Mouse (Mus musculus) hindbrain, postnatal 0 days (tissue): ENCODE results near the gene Tns3. TPM values are rescaled to one million over a fixed set of nuclear protein-coding genes. Genes with fewer than 3 reads are reported as not detected.

Source experiments
- ATAC-seq: fragments of 200-750 bp; cut with Nextera tagmentation; 2 replicates; pipeline ENCODE4 v1.8.0; 2017; ENCODE audit warnings: mild to moderate bottlenecking, moderate TSS enrichment, moderate library complexity
- DNase-seq: peaks from one replicate; pipeline ENCODE4 v3.0.0-alpha.2; 2015; ENCODE audit warnings: low spot score
- H3K27ac ChIP-seq: fragments of 300-500 bp; sonication (generic); 2 replicates; pipeline ENCODE4 v1.5.1; 2014; ENCODE audit warnings: mild to moderate bottlenecking
- H3K27me3 ChIP-seq: fragments of 300-500 bp; sonication (generic); 2 replicates; pipeline ENCODE4 v1.6.1; 2014; ENCODE audit warnings: low read length, mixed read lengths; ENCODE audit not compliant: insufficient read depth
- H3K36me3 ChIP-seq: fragments of 300-500 bp; sonication (generic); 2 replicates; pipeline ENCODE4 v1.6.1; 2014; ENCODE audit warnings: low read length, mixed read lengths; ENCODE audit not compliant: insufficient read depth
- H3K4me1 ChIP-seq: fragments of 300-500 bp; sonication (generic); 2 replicates; pipeline ENCODE4 v1.6.1; 2014; ENCODE audit warnings: antibody characterized with exemption, low read length, mixed read lengths; ENCODE audit not compliant: insufficient read depth
- H3K4me2 ChIP-seq: fragments of 300-500 bp; sonication (generic); 2 replicates; pipeline ENCODE4 v1.6.1; 2014; ENCODE audit warnings: low read depth, mild to moderate bottlenecking, low read length, moderate library complexity, mixed read lengths
- H3K4me3 ChIP-seq: fragments of 300-500 bp; sonication (generic); 2 replicates; pipeline ENCODE4 v1.5.1; 2014; ENCODE audit warnings: low read length
- H3K9ac ChIP-seq: fragments of 300-500 bp; sonication (generic); replicated peaks from 2 replicates; pipeline ENCODE4 v1.6.1; 2014; ENCODE audit warnings: mild to moderate bottlenecking, low read length, moderate library complexity, mixed read lengths
- H3K9me3 ChIP-seq: fragments of 300-500 bp; sonication (generic); 2 replicates; pipeline ENCODE4 v1.6.1; 2016; ENCODE audit warnings: low read length, mixed read lengths
- CTCF ChIP-seq: IDR thresholded peaks from 2 replicates; pipeline ENCODE4 v1.5.1; 2016; ENCODE audit warnings: antibody characterized with exemption, control low read depth, low read depth
- WGBS: fragments of 180-500 bp; shearing (Covaris S2); extraction: QIAGEN DNeasy Blood & Tissue Kit; methylation state at CpG from one replicate; pipeline ENCODE4 v1.1.7; 2014; 5-methylcytosine and 5-hydroxymethylcytosine counted together
- polyA plus RNA-seq: library from polyadenylated mRNA; unstranded; fragments of >200 nt; fragmentation: Nextera tagmentation; extraction: Ambion mirVana; gene quantifications from 2 replicates; pipeline ENCODE4 v1.2.1, GENCODE M21; 2015
- total RNA-seq: library from RNA; depleted of rRNA; stranded (reverse); fragments of >200 nt; gene quantifications from 2 replicates; pipeline ENCODE4 v1.2.3, GENCODE M21; 2014

The Tns3 gene
- total and polyA plus RNA-seq, 2 experiments from 2014 or later: 8.2 to 63.6 TPM

DNA sequence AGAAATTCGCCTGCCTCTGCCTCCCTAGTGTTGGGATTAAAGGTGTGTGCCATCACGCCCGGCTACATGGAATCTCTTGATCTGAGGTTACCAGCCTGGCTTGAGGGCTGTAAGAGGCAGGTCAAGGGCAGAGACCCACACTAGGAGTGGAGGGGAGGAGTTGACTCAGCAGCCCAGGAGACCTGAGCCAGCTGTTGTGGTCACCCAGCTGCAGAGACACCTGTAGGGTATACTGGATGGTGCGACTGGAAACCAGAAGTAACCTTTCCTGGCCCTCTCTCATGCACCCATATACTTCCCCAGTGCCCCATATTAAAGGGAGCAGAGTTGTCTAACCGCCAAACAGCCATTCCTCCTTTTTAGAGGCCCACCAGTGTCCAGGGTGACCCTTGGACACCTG is 19.9 kb upstream of the Tns3 start:
- ATAC-seq (no peak), DNase-seq (no peak)
- no peak for TF ChIP-seq CTCF
- H3K9me3 ChIP-seq: no peaks in the 10 kb centered on the region
- H3K4me1 ChIP-seq: no peaks in the 10 kb centered on the region
- H3K27ac ChIP-seq: no peak overlapping the region
- no peak overlapping the region for H3K4me2 ChIP-seq
- H3K4me3 ChIP-seq: no peak overlapping the region
- no peaks in the 10 kb centered on the region for H3K27me3 ChIP-seq
- H3K9ac ChIP-seq: no peak overlapping the region
- no peaks in the 10 kb centered on the region for H3K36me3 ChIP-seq
- 87% methylated on average over 5 of the region's 5 CpGs for WGBS

- no peak for TF ChIP-seq CTCF
- Histone ChIP-seq H3K36me3 (no peaks in the 10 kb centered on the region), H3K9me3 (no peaks in the 10 kb centered on the region), H3K4me2 (no peak overlapping the region), H3K27me3 (no peaks in the 10 kb centered on the region), H3K4me3 (no peak overlapping the region), H3K27ac (no peak overlapping the region), H3K9ac (no peak overlapping the region), H3K4me1 (no peaks in the 10 kb centered on the region)
- DNase-seq: no peak
- WGBS: 35% methylated on average over 3 of the region's 3 CpGs
- no peak for ATAC-seq
These were observed 17.0 kb upstream of the Tns3 start for GRCm38 (mm10) chr11:8681356-8681755.

- DNase-seq: no peak
- ATAC-seq: no peak
- no peak for TF ChIP-seq CTCF
- Histone ChIP-seq H3K4me1 (no peaks in the 10 kb centered on the region), H3K4me2 (no peak overlapping the region), H3K36me3 (no peaks in the 10 kb centered on the region), H3K27ac (no peak overlapping the region), H3K9ac (no peak overlapping the region), H3K9me3 (no peaks in the 10 kb centered on the region), H3K4me3 (no peak overlapping the region), H3K27me3 (no peaks in the 10 kb centered on the region)
- WGBS: 37% methylated on average over 7 of the region's 7 CpGs
These were observed 16.3 kb upstream of the Tns3 start for GRCm38 (mm10) chr11:8680650-8681049.

DNA sequence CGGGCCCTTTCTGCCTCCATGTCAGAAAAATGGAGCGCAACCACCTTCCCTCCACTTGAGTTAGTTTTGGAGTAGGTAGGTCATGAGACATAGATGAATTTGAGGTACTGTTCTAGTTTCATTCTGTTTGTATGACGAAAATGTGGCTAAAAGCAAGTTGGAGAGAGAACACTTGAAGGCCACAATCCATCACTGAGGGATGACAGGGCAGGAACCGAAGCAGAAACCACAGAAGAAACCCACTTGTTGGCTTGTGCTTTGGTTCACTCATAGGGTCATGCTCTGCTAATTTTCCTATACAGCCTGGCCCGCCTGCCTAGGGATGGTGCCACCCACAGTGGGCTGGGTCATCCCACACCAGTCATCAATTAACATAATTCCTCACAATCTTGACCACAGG is 14.9 kb upstream of the Tns3 start:
- DNase-seq: no peak
- 93% methylated on average over 5 of the region's 5 CpGs for WGBS
- H3K4me1 ChIP-seq: no peaks in the 10 kb centered on the region
- H3K27ac ChIP-seq: no peak overlapping the region
- no peak overlapping the region for H3K4me3 ChIP-seq
- no peak for TF ChIP-seq CTCF
- ATAC-seq: no peak
- no peak overlapping the region for H3K4me2 ChIP-seq
- no peaks in the 10 kb centered on the region for H3K9me3 ChIP-seq
- H3K9ac ChIP-seq: no peak overlapping the region
- H3K36me3 ChIP-seq: no peaks in the 10 kb centered on the region
- H3K27me3 ChIP-seq: no peaks in the 10 kb centered on the region

DNA sequence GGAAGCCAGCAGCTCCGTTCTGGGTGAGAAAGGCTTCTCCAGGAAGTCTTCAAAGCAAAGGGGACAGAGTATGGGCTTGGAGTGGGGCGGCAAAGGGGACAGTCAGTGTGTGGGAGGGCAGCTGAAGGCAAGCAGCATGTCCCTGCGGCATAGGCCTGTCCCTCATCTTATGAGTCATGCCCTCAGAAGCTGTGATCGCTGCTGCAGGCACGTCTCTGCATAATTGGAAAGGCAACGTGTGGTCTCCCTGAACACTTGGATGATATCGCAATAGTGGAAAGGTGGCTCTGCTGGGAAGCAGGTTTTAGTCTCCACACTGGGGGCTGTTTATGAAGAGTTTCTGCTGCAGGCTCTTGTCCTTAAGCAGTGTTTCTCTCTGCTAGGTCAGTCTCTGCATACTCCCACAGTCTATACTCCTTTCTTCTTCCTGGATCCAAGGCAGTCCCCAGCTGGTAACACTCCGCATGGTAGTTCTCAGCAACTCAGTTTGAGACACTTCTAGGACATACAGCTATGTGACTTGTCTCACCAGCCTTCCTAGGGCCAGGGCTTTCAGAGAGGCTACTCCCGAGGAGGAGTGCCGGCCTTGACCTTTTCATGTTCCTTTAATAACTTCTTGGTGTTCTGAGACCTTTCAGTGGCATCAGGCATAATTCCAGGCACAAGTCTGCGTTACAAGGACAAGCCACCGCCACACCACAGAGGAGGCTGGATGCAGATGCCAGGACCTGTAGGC is 14.1 kb upstream of the Tns3 start:
- no peaks in the 10 kb centered on the region for H3K36me3 ChIP-seq
- H3K9me3 ChIP-seq: no peaks in the 10 kb centered on the region

GRCm38 (mm10) chr11:8675701-8676474 is 11.6 kb upstream of the Tns3 start:
- DNase-seq: no peak
- Histone ChIP-seq H3K9ac (no peak overlapping the region), H3K27ac (no peak overlapping the region), H3K4me1 (no peaks in the 10 kb centered on the region), H3K4me3 (no peak overlapping the region), H3K36me3 (no peaks in the 10 kb centered on the region), H3K27me3 (no peaks in the 10 kb centered on the region), H3K9me3 (no peaks in the 10 kb centered on the region), H3K4me2 (no peak overlapping the region)
- 86% methylated on average over 6 of the region's 6 CpGs for WGBS
- TF ChIP-seq CTCF: no peak
- ATAC-seq: no peak

More for the DNA sequence above, 14.1 kb upstream of the Tns3 start:
- no peak overlapping the region for H3K4me2 ChIP-seq
- WGBS: 84% methylated on average over 12 of the region's 12 CpGs
- TF ChIP-seq CTCF: no peak
- no peak for DNase-seq
- no peak for ATAC-seq
- H3K4me1 ChIP-seq: no peaks in the 10 kb centered on the region
- H3K4me3 ChIP-seq: no peak overlapping the region
- H3K9ac ChIP-seq: no peak overlapping the region
- no peak overlapping the region for H3K27ac ChIP-seq
- no peaks in the 10 kb centered on the region for H3K27me3 ChIP-seq

- WGBS: 84% methylated on average over 3 of the region's 3 CpGs
- H3K4me3 ChIP-seq: no peak overlapping the region
- no peak for TF ChIP-seq CTCF
- H3K9ac ChIP-seq: no peak overlapping the region
- no peak overlapping the region for H3K27ac ChIP-seq
- H3K4me2 ChIP-seq: no peak overlapping the region
- no peak for DNase-seq
- H3K9me3 ChIP-seq: no peaks in the 10 kb centered on the region
- no peak for ATAC-seq
- H3K4me1 ChIP-seq: no peaks in the 10 kb centered on the region
- no peaks in the 10 kb centered on the region for H3K36me3 ChIP-seq
- H3K27me3 ChIP-seq: no peaks in the 10 kb centered on the region
These were observed 10.3 kb upstream of the Tns3 start for GRCm38 (mm10) chr11:8674549-8675149.
